Mouse (Mus musculus) layer of hippocampus, postnatal 10 days (tissue): Measurements from ENCODE around the gene Dynlrb1. TPM values are rescaled to one million over a fixed set of nuclear protein-coding genes. Genes with fewer than 3 reads are reported as not detected.
A peak's percentile ranks its signal among the peaks of the same experiment; 100 is the strongest.

ENCODE experiments used
- DNase-seq, 2 experiments: peaks; one replicate each; pipeline ENCODE4 v3.0.0; 2021; ENCODE audit warnings: low spot score in 2 of 2
- total RNA-seq, 2 experiments: library from RNA; stranded (reverse); gene quantifications; 2 replicates each; pipeline ENCODE4 v1.2.3; 2021

The Dynlrb1 gene
- total RNA-seq, 2 experiments from 2014 or later = 360 to 414 TPM

GRCm38 (mm10) chr2:155279163-155279562 is 42.8 kb downstream of the Dynlrb1 start:
- no peak for DNase-seq

- DNase-seq = no peak
Measured at GRCm38 (mm10) chr2:155280116-155280515, 43.8 kb downstream of the Dynlrb1 start.

GRCm38 (mm10) chr2:155283793-155284192 is 47.5 kb downstream of the Dynlrb1 start:
- DNase-seq = peak; percentile 34 to 37

GRCm38 (mm10) chr2:155284647-155285046 is 48.3 kb downstream of the Dynlrb1 start:
- no peak for DNase-seq

- no peak for DNase-seq
Measured at GRCm38 (mm10) chr2:155285744-155286143, 49.4 kb downstream of the Dynlrb1 start.

GRCm38 (mm10) chr2:155287456-155288250 is 51.3 kb downstream of the Dynlrb1 start:
- DNase-seq = no peak

- no peak for DNase-seq
Measured at GRCm38 (mm10) chr2:155290066-155290465, 53.7 kb downstream of the Dynlrb1 start.

- no peak for DNase-seq
Measured at GRCm38 (mm10) chr2:155293382-155293781, 57.0 kb downstream of the Dynlrb1 start.

- no peak for DNase-seq
Measured at GRCm38 (mm10) chr2:155293946-155294345, 57.6 kb downstream of the Dynlrb1 start.

- no peak for DNase-seq
Measured at GRCm38 (mm10) chr2:155295453-155295852, 59.1 kb downstream of the Dynlrb1 start.

GRCm38 (mm10) chr2:155299563-155299962 is 63.2 kb downstream of the Dynlrb1 start:
- no peak for DNase-seq

Other genes with a start within 250 kb of the Dynlrb1 start
- gene Gm14226, start 218.3 kb upstream of the Dynlrb1 start, total RNA-seq = under 1 TPM; 0.22 to 0.25 TPM
- 10 to 100 TPM; 12.6 to 15.3 TPM for gene Ahcy, start 162.0 kb upstream of the Dynlrb1 start, total RNA-seq
- 10 to 100 TPM; 36.0 to 40.0 TPM for gene Itch, start 103.0 kb upstream of the Dynlrb1 start, total RNA-seq
- 100 to 1,000 TPM; 416 to 434 TPM for gene Map1lc3a, start 39.8 kb downstream of the Dynlrb1 start, total RNA-seq
- gene Pigu, start 120.9 kb downstream of the Dynlrb1 start, total RNA-seq = 10 to 100 TPM; 23.8 to 27.9 TPM
- 100 to 1,000 TPM; 189 to 198 TPM for gene Trp53inp2, start 144.5 kb downstream of the Dynlrb1 start, total RNA-seq
- 10 to 100 TPM; 67.5 to 70.5 TPM for gene Ncoa6, start 237.4 kb downstream of the Dynlrb1 start, total RNA-seq